Mouse (Mus musculus): ENCODE results near the gene Fchsd2.

- TF ChIP-seq GATA1 (IDR thresholded peaks at IDR 0.05; ENCODE audit: borderline replicate concordance, low read length) (no peak), FLI1 (IDR thresholded peaks at IDR 0.05; ENCODE audit: low read length) (no peak)
Observed at GRCm38 (mm10) chr7:101072123-101072740, 20.4 kb upstream of the Fchsd2 start.
